Mouse (Mus musculus) forebrain, postnatal 0 days (tissue): ENCODE measurements at regions not wholly inside any gene's neighbourhood (a gene's known extent, or its start where the extent isn't known, plus 50 kb on each side); places are given as distances from the start of the nearest gene placed in this dataset.

ENCODE experiments used
- ATAC-seq: fragments of 200-750 bp; cut with Nextera tagmentation; 2 replicates; pipeline ENCODE4 v1.8.0; 2017; ENCODE audit warnings: mild to moderate bottlenecking, moderate library complexity
- DNase-seq: peaks from one replicate; pipeline ENCODE4 v3.0.0-alpha.2; 2015
- H3K27ac ChIP-seq: fragments of 300-500 bp; sonication (generic); 2 replicates; pipeline ENCODE4 v1.5.1; 2014; ENCODE audit warnings: low read depth, mild to moderate bottlenecking, antibody characterized with exemption, low read length, moderate library complexity, mixed read lengths
- H3K27me3 ChIP-seq: fragments of 300-500 bp; sonication (generic); 2 replicates; pipeline ENCODE4 v1.6.1; 2014; ENCODE audit warnings: mild to moderate bottlenecking, low read length, mixed read lengths; ENCODE audit not compliant: insufficient read depth
- H3K36me3 ChIP-seq: fragments of 300-500 bp; sonication (generic); 2 replicates; pipeline ENCODE4 v1.6.1; 2014; ENCODE audit warnings: mild to moderate bottlenecking, moderate library complexity; ENCODE audit not compliant: insufficient read depth
- H3K4me1 ChIP-seq: fragments of 300-500 bp; sonication (generic); 2 replicates; pipeline ENCODE4 v1.6.1; 2014; ENCODE audit warnings: antibody characterized with exemption; ENCODE audit not compliant: insufficient read depth
- H3K4me2 ChIP-seq: fragments of 300-500 bp; sonication (generic); 2 replicates; pipeline ENCODE4 v1.6.1; 2014; ENCODE audit warnings: low read depth, mild to moderate bottlenecking, moderate library complexity
- H3K4me3 ChIP-seq: fragments of 300-500 bp; sonication (generic); 2 replicates; pipeline ENCODE4 v1.5.1; 2014; ENCODE audit warnings: low read depth, low read length, mixed read lengths
- H3K9ac ChIP-seq: fragments of 300-500 bp; sonication (generic); 2 replicates; pipeline ENCODE4 v1.6.1; 2014; ENCODE audit warnings: mild to moderate bottlenecking
- H3K9me3 ChIP-seq: fragments of 300-500 bp; sonication (generic); 2 replicates; pipeline ENCODE4 v1.6.1; 2016; ENCODE audit warnings: low read length
- CTCF ChIP-seq: sonication (generic); IDR thresholded peaks from 2 replicates; pipeline ENCODE4 v1.5.1; 2016; ENCODE audit warnings: antibody characterized with exemption, control low read depth, low read depth
- WGBS: fragments of 180-500 bp; shearing (Covaris S2); extraction: QIAGEN DNeasy Blood & Tissue Kit; methylation state at CpG from one replicate; pipeline ENCODE4 v1.1.7; 2014; 5-methylcytosine and 5-hydroxymethylcytosine counted together

DNA sequence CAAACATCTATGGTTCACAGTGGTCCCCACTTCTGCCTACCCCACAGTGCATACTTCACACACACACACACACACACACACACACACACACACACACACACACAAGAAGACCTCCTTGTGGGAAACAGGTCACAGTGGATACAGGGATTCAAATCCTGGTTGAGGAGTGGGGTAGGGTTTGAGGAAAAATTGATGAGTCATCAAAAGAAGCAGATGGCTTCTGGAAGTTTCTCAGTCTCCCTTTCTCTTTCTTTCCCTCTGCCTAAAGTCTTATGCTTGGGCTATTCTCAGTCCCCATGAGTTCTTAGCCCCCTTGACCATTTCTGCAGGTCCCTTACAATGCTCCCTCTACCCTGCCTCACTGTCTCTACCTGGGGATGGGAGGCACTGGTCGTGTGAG lies 56.4 kb downstream of the Rassf10 start:
- Histone ChIP-seq H3K4me1 (no peaks in the 10 kb centered on the region), H3K36me3 (no peaks in the 10 kb centered on the region), H3K4me3 (no peak overlapping the region), H3K9me3 (no peaks in the 10 kb centered on the region), H3K27me3 (no peaks in the 10 kb centered on the region), H3K27ac (no peak overlapping the region), H3K4me2 (no peak overlapping the region), H3K9ac (no peak overlapping the region)
- WGBS: 94% methylated on average over 1 of the region's 1 CpGs
- ATAC-seq: no peak
- TF ChIP-seq CTCF: no peak
- DNase-seq: no peak

DNA sequence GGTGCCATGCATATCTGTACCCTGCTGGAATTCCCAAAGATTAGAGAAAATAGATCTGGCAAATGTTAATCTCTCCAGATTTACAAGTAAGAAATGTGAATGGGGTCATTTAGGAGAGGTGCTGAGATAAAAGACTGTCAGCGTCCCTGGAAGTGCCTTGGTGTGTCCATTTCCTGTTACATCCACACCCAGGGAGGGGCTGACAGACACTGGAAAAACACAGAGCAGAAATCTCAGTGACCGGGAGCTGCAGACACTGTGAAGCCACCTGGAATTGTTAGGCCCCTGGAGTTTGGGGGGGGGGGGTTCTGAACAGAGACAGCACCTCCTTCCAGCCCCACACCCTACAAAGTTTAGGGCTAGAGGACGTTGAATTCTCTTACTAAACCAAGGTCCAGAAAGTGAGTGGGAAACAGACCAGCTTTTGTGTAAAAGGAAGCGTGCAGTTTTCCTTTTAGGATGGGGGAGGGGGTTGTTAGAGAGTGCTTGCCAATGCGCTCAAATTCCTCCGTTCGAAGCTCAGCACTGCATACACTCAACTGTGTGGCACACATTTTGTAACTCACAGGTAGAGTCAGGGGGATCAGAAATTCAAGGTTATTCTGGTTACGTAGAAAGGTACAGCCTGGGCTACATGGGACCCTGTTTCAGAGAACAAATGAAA lies 63.5 kb downstream of the Rassf10 start:
- Histone ChIP-seq H3K27me3 (no peaks in the 10 kb centered on the region), H3K4me2 (no peak overlapping the region), H3K9me3 (no peaks in the 10 kb centered on the region), H3K27ac (no peak overlapping the region), H3K36me3 (no peaks in the 10 kb centered on the region), H3K4me1 (no peaks in the 10 kb centered on the region), H3K9ac (no peak overlapping the region), H3K4me3 (no peak overlapping the region)
- 42% methylated on average over 8 of the region's 8 CpGs for WGBS
- no peak for ATAC-seq
- TF ChIP-seq CTCF: no peak
- DNase-seq: no peak

DNA sequence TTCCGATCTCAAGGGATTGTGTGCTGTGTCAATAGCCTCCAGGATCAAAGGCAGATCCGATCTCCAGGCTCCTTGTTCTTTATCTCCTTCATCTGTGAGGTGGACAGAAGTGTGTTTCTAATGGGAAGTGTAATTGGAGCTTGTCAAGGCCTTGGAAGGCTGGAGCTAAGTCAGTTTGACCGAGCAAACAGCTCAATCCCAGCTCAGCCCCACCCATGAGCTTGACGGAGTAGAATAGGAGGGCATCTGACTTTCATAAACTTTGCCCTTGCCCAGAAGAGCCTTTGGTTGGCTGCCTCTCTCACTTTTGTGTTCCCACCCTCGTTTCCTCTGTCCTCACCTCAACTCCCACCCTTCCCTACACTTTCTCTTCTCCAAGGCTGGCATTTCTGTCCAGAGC lies 67.7 kb downstream of the Rassf10 start:
- no peak for TF ChIP-seq CTCF
- no peak for ATAC-seq
- no peak for DNase-seq
- Histone ChIP-seq H3K9ac (no peak overlapping the region), H3K4me1 (no peaks in the 10 kb centered on the region), H3K27ac (no peak overlapping the region), H3K4me3 (no peak overlapping the region), H3K36me3 (no peaks in the 10 kb centered on the region), H3K9me3 (no peaks in the 10 kb centered on the region), H3K4me2 (no peak overlapping the region), H3K27me3 (no peaks in the 10 kb centered on the region)
- 55% methylated on average over 5 of the region's 5 CpGs for WGBS

DNA sequence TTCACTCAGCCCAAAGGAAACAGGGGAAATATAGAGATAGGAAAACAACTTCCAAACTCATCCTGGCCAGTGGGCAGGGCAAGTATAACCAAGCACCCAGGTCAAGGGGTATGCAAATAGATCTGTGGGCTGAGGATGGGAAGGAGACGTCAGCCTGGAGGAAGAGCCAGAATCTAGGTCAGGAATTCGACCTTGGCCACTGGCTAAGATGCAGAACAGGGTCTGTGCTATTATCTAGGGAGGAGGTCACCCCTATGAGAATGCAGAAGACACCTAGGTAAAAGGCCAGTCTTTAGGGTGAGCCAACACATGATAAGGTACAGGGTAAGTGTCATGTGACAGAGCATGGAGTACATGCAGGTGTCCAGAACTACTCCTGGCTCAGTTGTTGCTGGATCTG lies 68.8 kb downstream of the Rassf10 start:
- H3K36me3 ChIP-seq: no peaks in the 10 kb centered on the region
- no peak overlapping the region for H3K4me2 ChIP-seq
- H3K9ac ChIP-seq: no peak overlapping the region
- no peak for ATAC-seq
- H3K9me3 ChIP-seq: no peaks in the 10 kb centered on the region
- DNase-seq: no peak
- H3K4me3 ChIP-seq: no peak overlapping the region
- no peaks in the 10 kb centered on the region for H3K4me1 ChIP-seq
- TF ChIP-seq CTCF: no peak
- H3K27me3 ChIP-seq: no peaks in the 10 kb centered on the region
- 43% methylated on average over 2 of the region's 2 CpGs for whole genome bisulfite sequencing
- no peak overlapping the region for H3K27ac ChIP-seq

DNA sequence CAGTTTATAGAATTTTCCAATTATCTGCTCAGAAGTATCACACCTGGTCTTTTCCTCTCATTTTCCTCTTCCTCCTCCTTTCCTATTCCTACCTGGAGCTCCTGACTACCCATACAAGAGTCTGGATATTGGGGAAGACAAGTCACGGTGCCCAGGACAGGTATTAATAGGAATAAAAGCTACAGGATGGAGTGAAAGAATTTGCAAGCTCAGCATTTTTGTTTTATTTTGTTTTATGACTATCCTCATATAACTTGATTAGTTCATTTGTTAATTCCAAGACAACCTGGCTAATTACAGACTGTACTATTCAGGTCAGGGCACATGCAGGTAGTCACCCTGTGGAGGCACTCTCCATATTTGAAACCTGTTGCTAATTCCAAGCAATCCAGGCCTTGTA lies 72.0 kb downstream of the Rassf10 start:
- TF ChIP-seq CTCF: no peak

DNA sequence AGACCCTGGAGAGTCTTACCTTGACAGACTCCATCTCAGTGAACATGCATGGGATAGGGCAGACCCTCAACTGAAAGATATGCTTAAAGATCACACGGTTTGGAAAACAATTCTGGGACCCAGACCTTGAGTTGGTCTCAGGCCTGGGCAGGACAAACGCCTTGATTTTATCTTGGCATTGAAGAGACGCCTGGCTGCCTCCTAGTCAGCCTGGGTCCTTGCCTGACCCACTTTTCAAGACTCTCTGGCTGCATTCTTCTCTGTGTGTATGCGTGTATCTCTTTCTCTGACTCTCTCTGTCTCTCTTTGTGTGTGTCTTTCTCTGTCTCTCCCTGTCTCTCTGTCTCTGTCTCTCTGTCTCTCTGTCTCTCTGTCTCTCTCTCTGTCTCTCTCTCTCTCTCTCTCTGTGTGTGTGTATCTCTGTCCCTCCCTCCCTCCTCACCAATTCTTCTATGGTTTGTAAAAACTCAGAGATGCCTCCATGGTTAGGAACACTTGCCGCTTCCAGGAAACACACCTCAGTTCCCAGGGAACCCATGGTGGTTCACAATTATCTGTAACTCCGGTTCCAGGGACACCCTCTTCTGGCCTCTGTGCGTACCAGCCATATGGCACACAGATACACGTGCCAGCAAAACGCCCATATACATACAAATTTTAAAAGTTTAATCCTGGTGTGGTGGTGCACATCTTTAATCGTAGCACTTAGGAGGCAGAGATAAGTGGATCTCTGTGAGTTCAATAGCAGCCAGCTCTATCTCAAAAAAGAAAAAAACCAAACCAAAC lies 72.7 kb downstream of the Rassf10 start:
- H3K4me1 ChIP-seq: no peaks in the 10 kb centered on the region
- H3K9ac ChIP-seq: no peak overlapping the region
- no peaks in the 10 kb centered on the region for H3K27me3 ChIP-seq
- 82% methylated on average over 10 of the region's 10 CpGs for WGBS
- H3K9me3 ChIP-seq: no peaks in the 10 kb centered on the region
- TF ChIP-seq CTCF: no peak
- no peak for ATAC-seq
- no peaks in the 10 kb centered on the region for H3K36me3 ChIP-seq
- H3K4me2 ChIP-seq: no peak overlapping the region
- no peak for DNase-seq
- H3K4me3 ChIP-seq: no peak overlapping the region
- no peak overlapping the region for H3K27ac ChIP-seq

More for the DNA sequence above, 72.0 kb downstream of the Rassf10 start:
- Histone ChIP-seq H3K9me3 (no peaks in the 10 kb centered on the region), H3K27ac (no peak overlapping the region), H3K36me3 (no peaks in the 10 kb centered on the region), H3K4me2 (no peak overlapping the region), H3K4me3 (no peak overlapping the region), H3K9ac (no peak overlapping the region), H3K27me3 (no peaks in the 10 kb centered on the region), H3K4me1 (no peaks in the 10 kb centered on the region)
- DNase-seq (no peak), ATAC-seq (no peak)
- 96% methylated on average over 1 of the region's 1 CpGs for WGBS

DNA sequence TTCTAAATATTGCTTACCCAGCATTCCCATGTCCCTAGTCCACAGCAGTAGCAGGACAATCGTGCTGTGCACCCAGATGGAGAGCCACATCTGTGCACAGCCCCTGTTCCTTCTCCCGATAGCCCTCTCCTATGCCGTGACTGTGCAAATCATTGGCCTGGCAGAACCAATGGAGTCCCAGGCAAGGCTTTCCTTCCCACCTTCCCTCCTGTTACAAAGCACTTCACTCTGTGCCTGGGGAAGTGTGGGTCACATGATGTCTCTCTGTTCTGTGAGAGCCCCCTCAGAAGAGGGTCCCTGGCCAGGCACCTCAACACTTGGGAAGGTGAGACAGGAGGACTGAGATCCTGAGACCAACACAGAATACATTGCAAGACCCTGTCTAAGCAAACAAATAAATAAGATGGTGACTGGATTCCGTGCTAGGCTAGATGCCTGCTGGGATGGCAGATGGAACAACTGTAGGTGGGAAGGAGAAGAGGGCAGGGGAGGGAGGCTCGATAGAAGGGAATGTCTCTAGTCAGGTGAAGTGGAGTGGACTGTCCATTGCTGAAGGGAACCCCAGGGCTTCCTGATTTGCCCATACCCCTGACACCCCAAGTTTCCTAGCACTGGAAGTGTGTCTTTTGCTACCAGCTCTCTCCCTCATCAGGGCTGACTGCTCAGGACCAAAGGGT lies 73.5 kb downstream of the Rassf10 start:
- H3K9ac ChIP-seq: no peak overlapping the region
- no peaks in the 10 kb centered on the region for H3K27me3 ChIP-seq
- no peak overlapping the region for H3K4me2 ChIP-seq
- H3K36me3 ChIP-seq: no peaks in the 10 kb centered on the region
- no peak for DNase-seq
- TF ChIP-seq CTCF: no peak
- H3K4me3 ChIP-seq: no peak overlapping the region
- H3K4me1 ChIP-seq: no peaks in the 10 kb centered on the region
- 76% methylated on average over 5 of the region's 5 CpGs for WGBS
- H3K9me3 ChIP-seq: no peaks in the 10 kb centered on the region
- H3K27ac ChIP-seq: no peak overlapping the region
- ATAC-seq: no peak
